Mouse (Mus musculus): ENCODE data around the gene Kcnf1. TPM values are rescaled to one million over a fixed set of nuclear protein-coding genes. Genes with fewer than 3 reads are reported as not detected.

The Kcnf1 gene
- polyA plus RNA-seq (2017; shearing (Covaris generic)): not detected

DNA sequence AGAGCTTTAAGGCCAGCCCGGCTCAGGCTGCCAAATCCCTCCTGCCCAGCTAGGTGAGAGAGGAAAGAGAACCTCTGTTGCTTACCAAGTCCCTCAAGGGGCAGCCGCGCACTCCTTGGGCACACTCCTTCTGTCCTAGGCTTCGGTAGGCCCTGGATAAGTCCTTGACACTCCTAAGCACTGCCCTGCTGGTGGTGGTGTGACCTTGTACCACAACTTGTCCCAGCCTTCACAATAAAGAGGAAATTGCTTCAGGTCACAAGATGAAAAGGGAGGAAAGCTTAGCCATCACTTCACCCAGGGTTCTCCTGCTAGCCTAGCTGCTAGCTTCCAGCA lies at the start of gene Kcnf1:
Gene Kcnf1, minus strand, starts transcription at position 132 of the 336 bp plus-strand sequence.

Other genes starting within 250 kb of the Kcnf1 start
- gene Pqlc3, start 176.5 kb downstream of the Kcnf1 start, polyA plus RNA-seq (2017; shearing (Covaris generic)): 11.8 TPM
- gene 2410004P03Rik, start 165.2 kb downstream of the Kcnf1 start, polyA plus RNA-seq (2017; shearing (Covaris generic)): 0.47 TPM
- gene Pdia6, start 89.7 kb upstream of the Kcnf1 start, polyA plus RNA-seq (2017; shearing (Covaris generic)): 136 TPM
- not detected for gene Atp6v1c2, start 152.5 kb upstream of the Kcnf1 start, polyA plus RNA-seq (2017; shearing (Covaris generic))
- gene Nol10, start 171.6 kb upstream of the Kcnf1 start, polyA plus RNA-seq (2017; shearing (Covaris generic)): 20.8 TPM